Mouse (Mus musculus): ENCODE results near the gene Tmem119. TPM values are rescaled to one million over a fixed set of nuclear protein-coding genes. Genes with fewer than 3 reads are reported as not detected.
A peak's percentile ranks its signal among the peaks of the same experiment; 100 is the strongest.

Tmem119 gene
- total RNA-seq, 2 experiments from 2014 or later: 22.8 to 24.0 TPM

DNA sequence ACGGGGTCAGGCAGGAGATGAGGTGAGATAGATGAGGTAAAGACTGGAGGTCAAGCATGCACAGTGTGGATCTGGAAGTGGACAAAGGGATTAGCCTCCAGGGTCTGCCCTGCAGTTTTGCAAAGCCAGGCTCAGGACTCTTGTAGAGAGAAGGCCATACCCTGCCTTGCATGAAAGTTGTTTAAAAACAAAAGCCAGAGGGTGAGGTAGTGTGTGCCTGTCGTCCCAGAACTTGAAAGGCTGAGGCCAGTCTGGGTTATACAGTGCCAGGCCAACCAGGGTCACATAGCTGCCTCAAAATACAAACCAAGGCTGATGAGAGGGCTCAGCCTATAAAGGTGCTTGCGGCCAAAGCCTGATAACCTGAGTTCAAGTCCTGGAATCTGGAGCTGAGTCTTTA, 31.4 kb upstream of the Tmem119 start:
- no peak for DNase-seq (ENCODE audit: low spot score in 2 of 2)
- TF ChIP-seq CTCF (conservative IDR thresholded peaks at IDR 0.05): no peak
- H3K4me3 ChIP-seq: no peak overlapping the region

GRCm38 (mm10) chr5:113830796-113831195, 30.5 kb upstream of the Tmem119 start:
- H3K4me3 ChIP-seq: no peak overlapping the region
- no peak for TF ChIP-seq CTCF (conservative IDR thresholded peaks at IDR 0.05)
- no peak for DNase-seq (ENCODE audit: low spot score in 2 of 2)
- no peak overlapping the region for H3K27ac ChIP-seq

More for the DNA sequence above, 31.4 kb upstream of the Tmem119 start:
- no peak overlapping the region for H3K27ac ChIP-seq

DNA sequence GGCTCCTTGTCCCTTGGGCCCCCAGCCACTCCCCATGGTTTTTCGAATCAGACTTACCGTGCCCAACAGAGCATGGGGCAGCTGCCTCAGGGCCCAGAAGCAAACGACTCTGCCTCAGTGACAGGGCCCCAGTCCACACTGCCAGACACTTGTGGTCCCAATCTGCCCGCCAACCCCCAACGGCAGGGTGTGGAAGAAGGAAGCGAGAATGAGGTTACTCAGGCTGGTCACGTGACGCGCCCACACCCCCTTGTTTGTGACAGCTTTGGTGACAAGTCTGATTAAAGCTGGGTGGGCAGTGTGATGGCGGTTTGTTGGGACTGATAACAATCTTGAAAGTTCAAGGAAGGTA, 30.0 kb upstream of the Tmem119 start:
- Histone ChIP-seq H3K27ac (peak overlapping the region; percentile 39; the same call in 1 of the 2 replicates), H3K4me3 (no peak overlapping the region)
- no peak for TF ChIP-seq CTCF (conservative IDR thresholded peaks at IDR 0.05)
- no peak for DNase-seq (ENCODE audit: low spot score in 2 of 2)

DNA sequence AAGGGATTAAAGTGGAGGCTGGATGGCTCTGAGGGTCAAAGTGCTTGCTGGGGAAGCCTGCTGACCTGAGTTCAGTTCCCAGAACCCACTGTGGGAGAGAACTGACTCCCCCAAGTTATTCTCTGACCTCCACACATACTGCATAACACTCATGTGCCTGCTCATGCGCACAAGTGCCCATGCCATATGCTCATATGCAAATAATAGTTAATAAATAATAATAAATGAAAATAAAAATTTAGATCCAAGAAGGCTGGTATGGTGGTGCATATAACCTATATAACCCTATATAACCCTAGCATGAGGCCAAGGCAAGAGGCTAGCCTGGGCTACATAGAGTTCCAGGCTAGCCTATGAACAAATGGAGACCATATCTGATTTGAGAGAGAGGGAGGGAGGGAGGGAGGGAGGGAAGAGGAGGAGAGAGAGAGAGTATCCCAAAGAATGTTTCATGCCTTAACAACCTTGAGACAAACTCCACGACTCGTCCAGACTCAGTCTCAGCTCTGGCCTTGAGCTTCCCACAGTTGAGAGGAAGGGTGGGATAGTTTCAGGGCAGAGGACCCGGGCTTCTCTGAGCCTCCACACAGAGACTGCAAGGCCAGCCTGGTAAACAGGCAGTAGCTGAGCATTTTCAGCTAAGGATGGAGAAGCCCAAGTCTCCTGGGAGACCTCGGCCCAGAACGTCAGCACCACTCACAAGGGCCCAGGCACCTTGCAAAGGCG, 29.4 kb upstream of the Tmem119 start:
- no peak overlapping the region for H3K4me3 ChIP-seq
- no peak for DNase-seq (ENCODE audit: low spot score in 2 of 2)
- peak overlapping the region; percentile 39; the same call in 1 of the 2 replicates for H3K27ac ChIP-seq
- TF ChIP-seq CTCF (conservative IDR thresholded peaks at IDR 0.05): no peak

- DNase-seq (ENCODE audit: low spot score in 2 of 2): no peak
- Histone ChIP-seq H3K4me3 (no peak overlapping the region), H3K27ac (no peak overlapping the region)
- TF ChIP-seq CTCF (conservative IDR thresholded peaks at IDR 0.05): no peak
Measured at GRCm38 (mm10) chr5:113828481-113828880, 28.2 kb upstream of the Tmem119 start.

GRCm38 (mm10) chr5:113827991-113828411, 27.7 kb upstream of the Tmem119 start:
- Histone ChIP-seq H3K4me3 (no peak overlapping the region), H3K27ac (no peak overlapping the region; the same call in 1 of the 2 replicates)
- TF ChIP-seq CTCF (conservative IDR thresholded peaks at IDR 0.05): no peak
- no peak for DNase-seq (ENCODE audit: low spot score in 2 of 2)

DNA sequence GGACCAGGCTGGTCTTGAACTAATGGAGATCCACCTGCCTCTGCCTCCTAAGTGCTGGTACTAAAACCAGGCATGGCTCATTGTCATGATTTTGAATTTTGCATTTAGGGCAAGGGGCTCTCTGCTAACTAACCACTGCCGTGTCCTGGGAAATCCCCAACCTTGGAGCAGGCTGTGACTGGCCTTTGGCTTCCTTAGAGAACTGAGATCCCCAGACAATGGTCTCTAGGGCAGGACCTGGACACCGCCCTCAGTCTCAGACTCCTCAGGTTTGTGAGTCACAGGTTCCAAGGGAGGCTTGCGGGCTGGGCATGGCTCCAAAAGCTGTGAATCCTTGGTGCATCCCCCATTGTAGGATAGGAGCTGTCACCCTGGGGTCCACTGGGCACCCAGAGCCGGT, 26.3 kb upstream of the Tmem119 start:
- H3K27ac ChIP-seq: no peak overlapping the region
- H3K4me3 ChIP-seq: no peak overlapping the region
- no peak for DNase-seq (ENCODE audit: low spot score in 2 of 2)
- no peak for TF ChIP-seq CTCF (conservative IDR thresholded peaks at IDR 0.05)

DNA sequence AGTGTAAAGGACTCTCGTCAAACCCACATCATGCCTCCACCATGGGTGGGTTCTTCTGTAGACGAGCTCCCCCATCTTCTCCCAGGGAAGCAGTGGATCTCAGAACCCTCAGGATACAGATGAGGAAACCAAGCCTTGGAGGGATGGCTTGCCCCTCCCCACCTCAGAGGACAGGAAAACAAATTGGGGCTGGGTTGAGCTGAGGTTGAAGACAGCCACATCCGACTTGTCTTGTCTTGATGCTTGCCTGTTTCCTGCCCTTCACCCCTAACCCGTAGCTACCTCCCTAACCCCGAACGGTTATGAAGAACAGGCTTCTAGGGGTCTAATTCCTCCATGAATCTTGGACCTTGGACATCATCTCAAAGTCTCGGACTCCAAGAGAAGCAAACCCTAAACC, 25.2 kb upstream of the Tmem119 start:
- Histone ChIP-seq H3K27ac (no peak overlapping the region), H3K4me3 (no peak overlapping the region)
- TF ChIP-seq CTCF (conservative IDR thresholded peaks at IDR 0.05): no peak
- DNase-seq (ENCODE audit: low spot score in 2 of 2): no peak

- H3K4me3 ChIP-seq: no peak overlapping the region
- no peak for TF ChIP-seq CTCF (conservative IDR thresholded peaks at IDR 0.05)
- no peak for DNase-seq (ENCODE audit: low spot score in 2 of 2)
- H3K27ac ChIP-seq: no peak overlapping the region
Measured at GRCm38 (mm10) chr5:113824228-113824627, 23.9 kb upstream of the Tmem119 start.

GRCm38 (mm10) chr5:113818572-113818971, 18.3 kb upstream of the Tmem119 start:
- TF ChIP-seq CTCF (conservative IDR thresholded peaks at IDR 0.05): no peak
- Histone ChIP-seq H3K4me3 (no peak overlapping the region), H3K27ac (no peak overlapping the region)
- DNase-seq (ENCODE audit: low spot score in 2 of 2): no peak

GRCm38 (mm10) chr5:113815638-113816152, 15.4 kb upstream of the Tmem119 start:
- TF ChIP-seq CTCF (conservative IDR thresholded peaks at IDR 0.05): peak; percentile 95

DNA sequence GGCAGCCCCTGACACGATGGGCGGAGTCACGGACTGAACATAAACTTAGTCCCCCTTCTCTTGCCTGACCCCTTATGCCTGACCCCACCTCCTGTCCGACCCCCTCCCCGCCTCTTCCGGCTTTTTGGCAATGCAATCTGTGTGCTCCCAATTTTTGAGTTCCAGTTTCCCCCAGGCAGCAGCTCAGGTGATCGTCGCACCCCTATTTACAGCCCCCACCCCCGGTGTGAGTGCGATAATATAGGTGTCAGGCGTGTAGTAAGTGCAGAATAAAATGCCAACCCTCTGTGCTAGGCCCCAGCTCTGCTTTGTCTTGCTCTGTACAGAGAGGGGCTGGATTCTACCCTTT, 14.7 kb upstream of the Tmem119 start:
- no peak for DNase-seq (ENCODE audit: low spot score in 2 of 2)
- H3K4me3 ChIP-seq: no peak overlapping the region
- no peak overlapping the region for H3K27ac ChIP-seq
- no peak for TF ChIP-seq CTCF (conservative IDR thresholded peaks at IDR 0.05)

More at GRCm38 (mm10) chr5:113815638-113816152, 15.4 kb upstream of the Tmem119 start:
- H3K4me3 ChIP-seq: no peak overlapping the region
- DNase-seq (ENCODE audit: low spot score in 2 of 2): peak; percentile 27 to 77
- no peak overlapping the region for H3K27ac ChIP-seq

GRCm38 (mm10) chr5:113814111-113815040, 14.1 kb upstream of the Tmem119 start:
- no peak for DNase-seq (ENCODE audit: low spot score in 2 of 2)
- Histone ChIP-seq H3K4me3 (no peak overlapping the region), H3K27ac (no peak overlapping the region)
- TF ChIP-seq CTCF (conservative IDR thresholded peaks at IDR 0.05): no peak
